8 mouse cellular contexts compared by ENCODE assay signal in genomic region chr10:121625006-121625405, GRCm38 (mm10). TPM values are rescaled to one million over a fixed set of nuclear protein-coding genes. Genes with fewer than 3 reads are reported as not detected.
DNase-seq lines count a peak whose midpoint lies in the region; ATAC-seq and TF ChIP-seq lines count a peak whose summit lies in the region.

No protein-coding gene starts in this region.

- ATAC-seq in heart, embryonic 11.5 days (replicated peaks; ENCODE audit: insufficient number of reproducible peaks, low FRiP score, low TSS enrichment), result no peak
- ATAC-seq in forebrain, embryonic 16.5 days, result no peak
- ATAC-seq in liver, embryonic 15.5 days (ENCODE audit: insufficient read depth), result no peak

- WGBS in heart, embryonic 11.5 days (ENCODE audit: insufficient replicate concordance), result 13% methylated on average over 9 of the region's 9 CpGs
- WGBS in forebrain, embryonic 16.5 days, result 11% methylated on average over 9 of the region's 9 CpGs
- WGBS in liver, embryonic 15.5 days (ENCODE audit: insufficient replicate concordance), result 1% methylated on average over 9 of the region's 9 CpGs

- peaks cover 48% of the 10 kb centered on the region for H3K79me2 ChIP-seq in CH12.LX (replicated peaks; ENCODE audit: control insufficient read depth, extremely low read depth, insufficient read depth, poor library complexity, severe bottlenecking)

- peak overlapping the region; percentile 94; the same call in 1 of the 2 replicates for H3K27ac ChIP-seq in heart, embryonic 11.5 days (ENCODE audit: low read depth, low read length)
- no peak overlapping the region for H3K27ac ChIP-seq in CH12.LX (ENCODE audit: insufficient read depth, low read depth)
- H3K27ac ChIP-seq in forebrain, embryonic 16.5 days (ENCODE audit: low read length), result no peak overlapping the region
- peak overlapping the region; percentile 95 for H3K27ac ChIP-seq in liver, embryonic 15.5 days (replicated peaks)

- dilution Hi-C loops in CH12.LX (cut with MboI; ENCODE audit: extremely low pct_ligation_motif_present, extremely low pct_unique_long_range_greater_than_20kb, low sequenced_read_pairs), result no loop called here

- TF ChIP-seq RAD21 in CH12.LX (IDR thresholded peaks at IDR 0.05; ENCODE audit: low read depth, low read length), result no peak

- H3K9me3 ChIP-seq in heart, embryonic 11.5 days (replicated peaks; ENCODE audit: control insufficient read depth, low read length), result no peaks in the 10 kb centered on the region
- H3K9me3 ChIP-seq in CH12.LX (replicated peaks; ENCODE audit: low read length), result no peaks in the 10 kb centered on the region
- no peaks in the 10 kb centered on the region for H3K9me3 ChIP-seq in forebrain, embryonic 16.5 days (ENCODE audit: control insufficient read depth, low read length)
- H3K9me3 ChIP-seq in liver, embryonic 15.5 days (replicated peaks), result no peaks in the 10 kb centered on the region

- no peak for TF ChIP-seq POLR2A in CH12.LX (IDR thresholded peaks at IDR 0.05; ENCODE audit: low read depth, low read length)

- no peak for TF ChIP-seq EP300 in CH12.LX (IDR thresholded peaks at IDR 0.05; ENCODE audit: low read length)

- peak overlapping the region; percentile 82 for H3K4me2 ChIP-seq in heart, embryonic 11.5 days
- peak overlapping the region; percentile 93 for H3K4me2 ChIP-seq in CH12.LX (ENCODE audit: insufficient read depth, low read depth, poor library complexity, severe bottlenecking)
- peak overlapping the region; percentile 79 for H3K4me2 ChIP-seq in forebrain, embryonic 16.5 days (ENCODE audit: low read length)
- peak overlapping the region; percentile 88 for H3K4me2 ChIP-seq in liver, embryonic 15.5 days

- DNase-seq in heart, postnatal 4 days, result no peak
- no peak for DNase-seq in CH12.LX (ENCODE audit: extremely low read depth)
- no peak for DNase-seq in spleen, postnatal 10 days (ENCODE audit: low spot score in 2 of 2)
- no peak for DNase-seq in cerebellum, adult 11 months
- DNase-seq in layer of hippocampus, adult 11-12 months (ENCODE audit: low spot score), result no peak

- H3K4me3 ChIP-seq in heart, embryonic 11.5 days (ENCODE audit: low read depth, low read length), result peak overlapping the region; percentile 92
- H3K4me3 ChIP-seq in CH12.LX (replicated peaks in 1 of 3; ENCODE audit: low read depth in 2 of 3, low read length in 2 of 3, poor library complexity in 1 of 3), result peak overlapping the region; percentile 82 to 93 (median 85)
- H3K4me3 ChIP-seq in forebrain, embryonic 16.5 days (replicated peaks; ENCODE audit: low read length), result peak overlapping the region; percentile 94
- H3K4me3 ChIP-seq in liver, embryonic 15.5 days (replicated peaks), result peak overlapping the region; percentile 93

- in situ Hi-C loops in CH12.LX (cut with MboI; ENCODE audit: low pct_ligation_motif_present, low pct_unique_long_range_greater_than_20kb, low sequenced_read_pairs), result no loop called here

- peak overlapping the region; percentile 96 for H3K9ac ChIP-seq in heart, embryonic 11.5 days (ENCODE audit: low read depth, low read length)
- H3K9ac ChIP-seq in CH12.LX (ENCODE audit: insufficient read depth, low read depth), result peak overlapping the region; percentile 98
- H3K9ac ChIP-seq in forebrain, embryonic 16.5 days (replicated peaks; ENCODE audit: low read depth, low read length), result peak overlapping the region; percentile 88
- peak overlapping the region; percentile 95 for H3K9ac ChIP-seq in liver, embryonic 15.5 days

- no peak for TF ChIP-seq CTCF in CH12.LX (conservative IDR thresholded peaks at IDR 0.05 in 1 of 2, IDR thresholded peaks at IDR 0.05 in 1 of 2; ENCODE audit: low read depth in 2 of 2, low read length in 2 of 2)

- no peaks in the 10 kb centered on the region for H3K27me3 ChIP-seq in heart, embryonic 11.5 days (ENCODE audit: control insufficient read depth, insufficient read depth, low read length)
- no peaks in the 10 kb centered on the region for H3K27me3 ChIP-seq in CH12.LX (replicated peaks)
- no peaks in the 10 kb centered on the region for H3K27me3 ChIP-seq in forebrain, embryonic 16.5 days (replicated peaks; ENCODE audit: control insufficient read depth, insufficient read depth, low read length)
- H3K27me3 ChIP-seq in liver, embryonic 15.5 days, result no peaks in the 10 kb centered on the region

- H3K4me1 ChIP-seq in heart, embryonic 11.5 days (ENCODE audit: control insufficient read depth, insufficient read depth, low read length), result peaks cover 8% of the 10 kb centered on the region
- H3K4me1 ChIP-seq in CH12.LX (ENCODE audit: control insufficient read depth in 1 of 2, insufficient read depth in 2 of 2), result peaks cover 14 to 33% of the 10 kb centered on the region in 2 experiments
- H3K4me1 ChIP-seq in forebrain, embryonic 16.5 days (replicated peaks; ENCODE audit: control insufficient read depth, insufficient read depth, low read length), result peaks cover 13% of the 10 kb centered on the region
- peaks cover 37% of the 10 kb centered on the region for H3K4me1 ChIP-seq in liver, embryonic 15.5 days (replicated peaks)

- H3K36me3 ChIP-seq in heart, embryonic 11.5 days (ENCODE audit: control insufficient read depth, insufficient read depth, low read length), result peaks cover 3% of the 10 kb centered on the region; the same call in 1 of the 2 replicates
- H3K36me3 ChIP-seq in CH12.LX (replicated peaks in 1 of 2; ENCODE audit: control insufficient read depth in 1 of 2, insufficient read depth in 1 of 2, low read length in 1 of 2), result peaks cover 19 to 38% of the 10 kb centered on the region in 2 experiments
- peaks cover 5% of the 10 kb centered on the region; the same call in 1 of the 2 replicates for H3K36me3 ChIP-seq in forebrain, embryonic 16.5 days (ENCODE audit: control insufficient read depth, insufficient read depth)
- H3K36me3 ChIP-seq in liver, embryonic 15.5 days (replicated peaks), result peaks cover 32% of the 10 kb centered on the region

TF ChIP-seq in CH12.LX, 34 proteins besides CTCF, POLR2A, EP300 and RAD21:
- TF ChIP-seq TCF12 (IDR thresholded peaks at IDR 0.05; ENCODE audit: low read depth, low read length), result no peak
- no peak for TF ChIP-seq ELF1 (IDR thresholded peaks at IDR 0.05; ENCODE audit: low read depth, low read length)
- TF ChIP-seq USF2 (conservative IDR thresholded peaks at IDR 0.05; ENCODE audit: low read depth, low read length), result no peak
- no peak; the same call in none of the 2 replicates for TF ChIP-seq ZNF384 (IDR thresholded peaks at IDR 0.05; ENCODE audit: low read depth, low read length)
- peak; percentile 24; the same call in 1 of the 2 replicates for TF ChIP-seq MAX (IDR thresholded peaks at IDR 0.05; ENCODE audit: low read length)
- no peak for TF ChIP-seq ZKSCAN1 (IDR thresholded peaks at IDR 0.05; ENCODE audit: borderline replicate concordance, low read depth, low read length)

RNA-seq across cellular contexts. Expression of gene Xpot, which starts 1.1 kb away (rescaled TPM):
- polyA plus RNA-seq in heart, embryonic 11.5 days (2014; fragmentation: Nextera tagmentation; extraction: Ambion mirVana), result 35.3 and 44.8 TPM in 2 replicates
- 10 to 100 TPM; 32.3 to 38.0 TPM for total RNA-seq in heart, postnatal 4 days (2021)
- total RNA-seq in CH12.LX (2012; rRNA removed) (117 and 151 TPM in 2 replicates), CH12.LX (2014; rRNA removed) (140 and 144 TPM in 2 replicates)
- polyA plus RNA-seq in CH12.LX (2012; ENCODE audit: insufficient read length, low read depth), result 101 and 132 TPM in 2 replicates
- polyA plus RNA-seq in forebrain, embryonic 16.5 days (2015; fragmentation: Nextera tagmentation; extraction: Ambion mirVana), result 38.4 and 49.3 TPM in 2 replicates
- 28.1 and 28.7 TPM in 2 replicates for polyA plus RNA-seq in liver, embryonic 15.5 days (2015; fragmentation: Nextera tagmentation; extraction: Ambion mirVana)

RNA-seq across cellular contexts. Expression of gene D930020B18Rik, which starts 16.4 kb away (rescaled TPM):
- not detected in 2 replicates for polyA plus RNA-seq in heart, embryonic 11.5 days (2014; fragmentation: Nextera tagmentation; extraction: Ambion mirVana)
- not detected for total RNA-seq in heart, postnatal 4 days (2021)
- not detected in 2 replicates for total RNA-seq in CH12.LX (2012; rRNA removed)
- not detected in 2 replicates for total RNA-seq in CH12.LX (2014; rRNA removed)
- polyA plus RNA-seq in CH12.LX (2012; ENCODE audit: insufficient read length, low read depth), result not detected in 2 replicates
- 0.27 and 0.40 TPM in 2 replicates for polyA plus RNA-seq in forebrain, embryonic 16.5 days (2015; fragmentation: Nextera tagmentation; extraction: Ambion mirVana)
- polyA plus RNA-seq in liver, embryonic 15.5 days (2015; fragmentation: Nextera tagmentation; extraction: Ambion mirVana), result not detected in 2 replicates

RNA-seq across cellular contexts. Expression of gene Tbk1, which starts 38.4 kb away (rescaled TPM):
- polyA plus RNA-seq in heart, embryonic 11.5 days (2014; fragmentation: Nextera tagmentation; extraction: Ambion mirVana), result 22.7 and 27.4 TPM in 2 replicates
- 10 to 100 TPM; 18.7 to 26.8 TPM for total RNA-seq in heart, postnatal 4 days (2021)
- 29.5 and 32.4 TPM in 2 replicates for total RNA-seq in CH12.LX (2012; rRNA removed)
- total RNA-seq in CH12.LX (2014; rRNA removed), result 46.0 and 49.5 TPM in 2 replicates
- 44.0 and 45.6 TPM in 2 replicates for polyA plus RNA-seq in CH12.LX (2012; ENCODE audit: insufficient read length, low read depth)
- polyA plus RNA-seq in forebrain, embryonic 16.5 days (2015; fragmentation: Nextera tagmentation; extraction: Ambion mirVana), result 38.4 and 42.7 TPM in 2 replicates
- polyA plus RNA-seq in liver, embryonic 15.5 days (2015; fragmentation: Nextera tagmentation; extraction: Ambion mirVana), result 19.7 TPM in 2 replicates

Comparison
In these comparisons a context has a peak if more than half of its experiments do, and no peak if none do; other contexts are left out.
1. H3K27ac ChIP-seq: peak in heart, embryonic 11.5 days (single experiment) and liver, embryonic 15.5 days (single experiment); none in CH12.LX (single experiment) and forebrain, embryonic 16.5 days (single experiment).
2. Peak in every context shown above with its lines, with median percentiles within 50 percentile points of each other: H3K4me2 ChIP-seq, H3K4me3 ChIP-seq and H3K9ac ChIP-seq.